Mouse (Mus musculus) brain, embryonic 14.5 days (tissue): Measurements from ENCODE around the gene Ssc4d.
A peak's percentile ranks its signal among the peaks of the same experiment; 100 is the strongest.

Experiments
- CTCF ChIP-seq: fragments of 200-500 bp; IDR thresholded peaks from 2 replicates; pipeline ENCODE4 v1.5.1; 2012; ENCODE audit warnings: inconsistent platforms, mild to moderate bottlenecking, moderate library complexity, borderline replicate concordance; ENCODE audit not compliant: insufficient read depth, insufficient read length; ENCODE audit errors: extremely low read depth
- POLR2A ChIP-seq: fragments of 200-500 bp; IDR thresholded peaks from 2 replicates; pipeline ENCODE4 v1.6.1; 2012; ENCODE audit warnings: mild to moderate bottlenecking, inconsistent platforms, borderline replicate concordance; ENCODE audit not compliant: poor library complexity, insufficient read depth, insufficient read length, severe bottlenecking; ENCODE audit errors: extremely low read depth

DNA sequence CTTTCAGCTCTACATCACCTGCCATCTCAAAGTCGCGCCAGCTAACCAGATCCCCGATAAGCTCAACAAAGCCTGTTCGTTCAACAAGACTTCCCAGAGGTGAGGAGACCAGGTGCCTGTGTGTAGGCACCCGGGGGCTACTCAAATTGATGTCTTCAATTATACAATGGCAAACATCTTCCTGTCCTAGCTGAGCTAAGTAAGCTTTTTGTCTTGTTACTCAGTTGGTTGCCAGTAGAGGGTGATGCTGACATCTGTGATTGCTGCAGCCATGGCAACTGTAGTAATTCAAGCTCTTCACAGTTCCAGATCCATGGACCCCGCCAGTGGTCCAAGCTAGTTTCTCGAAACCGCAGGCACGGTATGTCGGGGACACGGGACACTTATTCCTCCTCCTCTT, 12.9 kb upstream of the Ssc4d start:
- TF ChIP-seq CTCF = peak; percentile 33; the same call in 1 of the 2 replicates
- TF ChIP-seq POLR2A = no peak
